Mouse (Mus musculus) liver, embryonic 13.5 days (tissue): Measurements from ENCODE around the gene Serinc2. TPM values are rescaled to one million over a fixed set of nuclear protein-coding genes. Genes with fewer than 3 reads are reported as not detected.

Source experiments
- ATAC-seq: fragments of 200-750 bp; cut with Nextera tagmentation; 2 replicates; pipeline ENCODE4 v1.8.0; 2017; ENCODE audit warnings: low read depth, mild to moderate bottlenecking, moderate number of reproducible peaks, moderate library complexity
- DNase-seq: peaks from one replicate; pipeline ENCODE4 v3.0.0; 2022
- H3K27ac ChIP-seq: fragments of 300-500 bp; sonication (generic); 2 replicates; pipeline ENCODE4 v1.5.1; 2015; ENCODE audit warnings: moderate library complexity, mild to moderate bottlenecking, inconsistent platforms
- H3K27me3 ChIP-seq: fragments of 300-500 bp; sonication (generic); 2 replicates; pipeline ENCODE4 v1.6.1; 2015; ENCODE audit warnings: mild to moderate bottlenecking, inconsistent platforms
- H3K36me3 ChIP-seq: fragments of 300-500 bp; sonication (generic); 2 replicates; pipeline ENCODE4 v1.6.1; 2015; ENCODE audit warnings: mild to moderate bottlenecking, inconsistent platforms
- H3K4me1 ChIP-seq: fragments of 300-500 bp; sonication (generic); replicated peaks from 2 replicates; pipeline ENCODE4 v1.6.1; 2015; ENCODE audit warnings: inconsistent platforms
- H3K4me2 ChIP-seq: fragments of 300-500 bp; sonication (generic); 2 replicates; pipeline ENCODE4 v1.6.1; 2015; ENCODE audit warnings: inconsistent platforms, mild to moderate bottlenecking, moderate library complexity
- H3K4me3 ChIP-seq: fragments of 300-500 bp; sonication (generic); replicated peaks from 2 replicates; pipeline ENCODE4 v1.5.1; 2015; ENCODE audit warnings: mild to moderate bottlenecking, inconsistent platforms
- H3K9ac ChIP-seq: fragments of 300-500 bp; sonication (generic); 2 replicates; pipeline ENCODE4 v1.6.1; 2015; ENCODE audit warnings: mild to moderate bottlenecking, inconsistent platforms
- H3K9me3 ChIP-seq: fragments of 300-500 bp; sonication (generic); replicated peaks from 2 replicates; pipeline ENCODE4 v1.6.1; 2016; ENCODE audit warnings: inconsistent platforms
- WGBS: fragments of 180-500 bp; shearing (Covaris S2); methylation state at CpG from one replicate; pipeline ENCODE4 v1.1.7; 2015; ENCODE audit not compliant: insufficient replicate concordance; 5-methylcytosine and 5-hydroxymethylcytosine counted together
- polyA plus RNA-seq: library from polyadenylated mRNA; unstranded; fragments of >200 nt; fragmentation: Nextera tagmentation; extraction: Ambion mirVana; gene quantifications from 2 replicates; pipeline ENCODE4 v1.2.1, GENCODE M21; 2015

The Serinc2 gene
- polyA plus RNA-seq, 1 experiment from 2014 or later, result 0.99 TPM

- 73% methylated on average over 3 of the region's 3 CpGs for WGBS
- DNase-seq (no peak), ATAC-seq (no peak)
- Histone ChIP-seq H3K4me2 (no peak overlapping the region), H3K27ac (no peak overlapping the region), H3K9ac (no peak overlapping the region), H3K27me3 (peaks cover 50% of the 10 kb centered on the region), H3K4me3 (no peak overlapping the region), H3K9me3 (no peaks in the 10 kb centered on the region), H3K36me3 (peaks cover 21% of the 10 kb centered on the region), H3K4me1 (peaks cover 21% of the 10 kb centered on the region)
These were observed 33.5 kb upstream of the Serinc2 start for GRCm38 (mm10) chr4:130312526-130312925.

DNA sequence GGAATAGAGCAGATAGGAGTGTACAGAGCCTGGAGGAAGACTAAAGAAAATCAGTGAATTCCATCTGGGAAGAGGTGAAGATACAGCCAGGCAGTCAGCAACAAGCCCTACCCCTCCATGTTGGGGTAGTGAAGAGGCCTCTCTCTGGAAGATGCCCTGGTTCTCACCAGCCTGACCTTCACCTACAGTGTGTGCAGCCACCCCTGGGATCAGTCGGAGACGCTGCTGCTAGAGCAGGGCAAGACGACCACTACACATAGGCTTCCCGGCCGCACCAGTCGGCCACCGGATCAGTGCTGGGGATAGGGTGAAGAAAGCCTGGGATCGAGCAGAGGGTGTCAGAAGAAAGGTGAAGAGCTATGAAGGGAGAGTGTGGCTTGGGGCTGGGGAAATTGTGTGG lies 30.2 kb upstream of the Serinc2 start:
- ATAC-seq (no peak), DNase-seq (no peak)
- H3K27ac ChIP-seq, result no peak overlapping the region
- no peaks in the 10 kb centered on the region for H3K9me3 ChIP-seq
- H3K4me2 ChIP-seq, result no peak overlapping the region
- peaks cover 19% of the 10 kb centered on the region for H3K4me1 ChIP-seq
- 42% methylated on average over 8 of the region's 8 CpGs for WGBS
- H3K36me3 ChIP-seq, result peaks cover 3% of the 10 kb centered on the region; the same call in 1 of the 2 replicates
- peak overlapping the region; percentile 57 for H3K4me3 ChIP-seq
- H3K9ac ChIP-seq, result no peak overlapping the region
- peaks cover 79% of the 10 kb centered on the region for H3K27me3 ChIP-seq

DNA sequence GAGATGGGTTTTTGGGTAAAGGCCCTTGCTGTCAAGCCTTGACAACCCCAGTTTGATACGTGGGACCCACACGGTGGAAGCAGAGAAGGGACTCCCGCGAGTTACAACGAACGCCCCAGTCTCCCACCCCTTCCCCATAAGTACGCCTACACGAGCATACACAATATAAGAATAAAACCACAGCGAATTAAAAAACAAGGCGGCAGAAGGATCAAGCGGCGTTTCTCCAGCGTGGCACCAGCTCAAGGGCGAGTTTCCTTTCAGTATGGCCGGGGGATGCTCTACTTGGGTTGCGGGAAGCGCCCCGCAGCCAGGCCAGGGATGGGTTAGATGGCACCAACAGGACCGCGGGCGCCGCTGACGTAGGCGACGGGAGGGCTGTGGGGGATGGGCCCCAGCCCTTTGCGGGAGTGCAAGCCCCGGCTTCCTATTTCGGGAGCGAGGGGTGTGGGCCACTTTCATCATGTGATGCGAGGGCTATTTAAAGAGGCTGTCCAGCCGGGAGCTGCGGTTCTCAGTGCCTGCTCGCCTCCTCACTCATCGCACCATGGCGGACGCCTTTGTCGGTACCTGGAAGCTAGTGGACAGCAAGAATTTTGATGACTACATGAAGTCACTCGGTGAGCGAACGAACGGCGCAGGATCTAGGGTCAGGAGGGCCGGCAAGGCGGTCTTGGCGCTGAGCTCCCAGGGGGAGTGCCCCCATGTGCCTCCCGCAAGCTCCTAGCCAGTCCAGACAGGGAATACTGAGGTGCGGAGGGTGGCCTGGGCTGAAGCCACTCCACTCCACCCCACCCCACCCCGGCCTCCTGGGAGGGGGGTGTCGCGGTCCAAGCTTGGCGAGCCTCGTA lies 29.5 kb upstream of the Serinc2 start, which contains the start of the genes Fabp3 and Gm10570:
Gene Fabp3 (plus strand): TSS at position 365 of the 851 bp plus-strand sequence.
Gene Gm10570 (minus strand): TSS at position 444 of the 851 bp plus-strand sequence.
- 1% methylated on average over 52 of the region's 52 CpGs for WGBS
- H3K9ac ChIP-seq, result peak within 1 kb of the TSS; percentile 49; the same call in 1 of the 2 replicates
- H3K27me3 ChIP-seq, result peaks cover 85% of the 10 kb centered on the region
- peak within 1 kb of the TSS; percentile 79 for H3K4me2 ChIP-seq
- H3K9me3 ChIP-seq, result no peaks in the 10 kb centered on the region
- ATAC-seq (no peak), DNase-seq (no peak)
- no peak within 1 kb of the TSS for H3K27ac ChIP-seq
- H3K36me3 ChIP-seq, result no peaks in the 10 kb centered on the region
- peak within 1 kb of the TSS; percentile 57 for H3K4me3 ChIP-seq
- H3K4me1 ChIP-seq, result peaks cover 21% of the 10 kb centered on the region

GRCm38 (mm10) chr4:130307851-130308230 lies 28.8 kb upstream of the Serinc2 start:
- Histone ChIP-seq H3K27me3 (peaks cover 87% of the 10 kb centered on the region), H3K4me1 (peaks cover 24% of the 10 kb centered on the region), H3K4me2 (peak overlapping the region; percentile 79), H3K9ac (peak overlapping the region; percentile 49; the same call in 1 of the 2 replicates), H3K9me3 (no peaks in the 10 kb centered on the region), H3K4me3 (peak overlapping the region; percentile 57), H3K27ac (no peak overlapping the region), H3K36me3 (no peaks in the 10 kb centered on the region)
- under 1% methylated on average over 23 of the region's 23 CpGs for WGBS
- DNase-seq (no peak), ATAC-seq (no peak)

DNA sequence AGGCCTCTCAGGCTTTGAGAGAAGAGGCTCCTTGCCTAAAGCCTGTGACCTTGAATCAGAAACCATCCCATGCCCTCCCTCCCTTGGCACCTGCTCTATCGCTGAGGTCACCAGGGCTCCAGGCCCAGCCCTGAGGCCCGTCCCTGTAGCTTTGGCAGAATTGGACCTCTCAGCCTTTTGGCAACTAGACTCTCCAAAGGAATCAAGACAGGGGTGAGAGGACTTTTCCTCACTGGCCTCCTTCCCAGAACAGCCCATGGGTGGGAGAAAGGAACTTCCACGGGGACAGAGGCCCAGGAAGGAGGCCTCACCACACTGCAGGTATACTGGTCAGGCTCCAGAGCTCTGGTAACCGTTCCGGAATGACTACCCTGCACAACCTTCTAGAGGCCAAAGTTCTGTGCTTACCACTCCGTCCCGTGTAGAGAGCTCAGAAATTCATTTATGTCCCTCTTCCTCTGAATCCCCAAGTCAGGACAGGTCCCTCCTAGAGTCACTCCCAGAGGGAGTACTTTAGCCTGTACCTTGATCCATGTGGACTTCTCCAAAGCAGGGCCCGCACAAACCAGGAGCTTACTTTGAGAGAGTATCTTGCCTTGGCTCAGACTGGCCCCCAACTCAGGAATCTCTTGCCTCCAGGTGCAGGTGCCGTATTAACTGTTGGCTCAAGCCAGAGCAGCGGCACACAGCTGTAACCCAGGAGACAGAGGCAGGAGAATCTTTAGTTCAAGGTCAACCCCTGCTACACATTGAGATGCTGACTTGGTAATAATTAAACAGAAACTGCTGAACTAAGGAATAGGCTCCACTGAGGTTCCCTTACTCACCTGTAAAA lies 28.0 kb upstream of the Serinc2 start:
- no peak for ATAC-seq
- Histone ChIP-seq H3K9me3 (no peaks in the 10 kb centered on the region), H3K27ac (no peak overlapping the region), H3K36me3 (no peaks in the 10 kb centered on the region), H3K4me2 (peak overlapping the region; percentile 79; the same call in 1 of the 2 replicates), H3K4me1 (peaks cover 33% of the 10 kb centered on the region), H3K9ac (no peak overlapping the region), H3K4me3 (no peak overlapping the region), H3K27me3 (peaks cover 82% of the 10 kb centered on the region)
- no peak for DNase-seq
- 71% methylated on average over 10 of the region's 10 CpGs for WGBS

- Histone ChIP-seq H3K9me3 (no peaks in the 10 kb centered on the region), H3K27ac (no peak overlapping the region), H3K36me3 (no peaks in the 10 kb centered on the region), H3K27me3 (peaks cover 59% of the 10 kb centered on the region), H3K4me2 (no peak overlapping the region), H3K4me1 (peaks cover 40% of the 10 kb centered on the region), H3K9ac (no peak overlapping the region), H3K4me3 (no peak overlapping the region)
- ATAC-seq, result no peak
- WGBS, result 32% methylated on average over 3 of the region's 3 CpGs
- no peak for DNase-seq
These were observed 25.7 kb upstream of the Serinc2 start for GRCm38 (mm10) chr4:130304746-130305145.

- Histone ChIP-seq H3K9ac (no peak overlapping the region), H3K27ac (no peak overlapping the region), H3K4me1 (peaks cover 47% of the 10 kb centered on the region), H3K4me2 (peak overlapping the region; percentile 41), H3K27me3 (peaks cover 35% of the 10 kb centered on the region), H3K4me3 (no peak overlapping the region), H3K9me3 (no peaks in the 10 kb centered on the region), H3K36me3 (no peaks in the 10 kb centered on the region)
- WGBS, result 31% methylated on average over 12 of the region's 12 CpGs
- ATAC-seq, result peak; percentile 66
- DNase-seq, result peak; percentile 46
These were observed 23.4 kb upstream of the Serinc2 start for GRCm38 (mm10) chr4:130302285-130302870.

- peaks cover 11% of the 10 kb centered on the region for H3K27me3 ChIP-seq
- WGBS, result 71% methylated on average over 8 of the region's 8 CpGs
- no peak overlapping the region for H3K4me3 ChIP-seq
- no peaks in the 10 kb centered on the region for H3K36me3 ChIP-seq
- H3K4me1 ChIP-seq, result peaks cover 66% of the 10 kb centered on the region
- DNase-seq (no peak), ATAC-seq (no peak)
- H3K9me3 ChIP-seq, result no peaks in the 10 kb centered on the region
- 0 out of 2 replicates have a peak overlapping the region, but pooled peaks have one; percentile 3 for H3K27ac ChIP-seq
- H3K9ac ChIP-seq, result peak overlapping the region; percentile 8; the same call in 1 of the 2 replicates
- H3K4me2 ChIP-seq, result no peak overlapping the region
These were observed 20.6 kb upstream of the Serinc2 start for GRCm38 (mm10) chr4:130299629-130300018.

GRCm38 (mm10) chr4:130298877-130299628 lies 20.0 kb upstream of the Serinc2 start:
- Histone ChIP-seq H3K27me3 (0 out of 2 replicates have a peak, but pooled peaks cover 6% of the 10 kb centered on the region), H3K9ac (peak overlapping the region; percentile 8; the same call in 1 of the 2 replicates), H3K27ac (peak overlapping the region; percentile 97), H3K36me3 (no peaks in the 10 kb centered on the region), H3K4me1 (peaks cover 72% of the 10 kb centered on the region), H3K4me3 (no peak overlapping the region), H3K4me2 (no peak overlapping the region), H3K9me3 (no peaks in the 10 kb centered on the region)
- ATAC-seq, result no peak
- DNase-seq, result no peak
- WGBS, result 75% methylated on average over 10 of the region's 11 CpGs

DNA sequence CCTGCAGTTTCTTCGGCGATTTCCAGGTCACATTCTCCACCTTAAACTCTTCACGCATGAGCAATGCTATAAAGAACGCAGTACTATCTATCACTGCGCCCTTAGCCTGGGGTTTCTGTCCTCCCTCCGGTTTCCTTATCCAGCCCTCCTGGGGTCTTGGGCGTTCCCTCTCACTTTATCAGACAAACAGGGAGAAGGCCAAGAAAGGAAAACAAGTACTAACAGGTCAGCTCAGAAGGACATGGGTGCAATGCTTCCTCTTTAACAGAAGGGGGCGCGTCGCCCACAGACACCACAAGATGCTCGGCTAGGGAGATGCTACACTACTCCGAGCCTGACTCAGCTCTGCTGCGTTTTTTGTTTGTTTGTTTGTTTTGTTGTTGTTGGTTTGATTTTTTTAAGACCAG lies 18.1 kb upstream of the Serinc2 start:
- Histone ChIP-seq H3K9ac (peak overlapping the region; percentile 75), H3K27me3 (no peaks in the 10 kb centered on the region), H3K36me3 (no peaks in the 10 kb centered on the region), H3K4me3 (peak overlapping the region; percentile 44), H3K9me3 (no peaks in the 10 kb centered on the region), H3K27ac (peak overlapping the region; percentile 97), H3K4me1 (peaks cover 70% of the 10 kb centered on the region), H3K4me2 (peak overlapping the region; percentile 73)
- DNase-seq (peak; percentile 84), ATAC-seq (peak; percentile 87)
- WGBS, result 5% methylated on average over 13 of the region's 13 CpGs
